Mouse (Mus musculus) embryo, embryonic 11.5 days (tissue): ENCODE results near the gene Kif20b.

Experiments used
- DNase-seq: peaks from one replicate; pipeline ENCODE4 v3.0.0-alpha.2; 2012; ENCODE audit warnings: low read depth, low spot score

Kif20b gene

GRCm38 (mm10) chr19:34920066-34920465 lies 2.1 kb upstream of the Kif20b start:
- no peak for DNase-seq

GRCm38 (mm10) chr19:34920531-34920930 lies 1.6 kb upstream of the Kif20b start:
- no peak for DNase-seq

- DNase-seq, result no peak
Measured at GRCm38 (mm10) chr19:34921253-34921651, 909 bp upstream of the Kif20b start.

- no peak for DNase-seq
Measured at GRCm38 (mm10) chr19:34922603-34922963, 422 bp downstream of the Kif20b start.

GRCm38 (mm10) chr19:34947206-34947605 lies 25.0 kb downstream of the Kif20b start:
- no peak for DNase-seq

- no peak for DNase-seq
Measured at GRCm38 (mm10) chr19:34953842-34954541, 31.8 kb downstream of the Kif20b start.

GRCm38 (mm10) chr19:34959369-34959768 lies 37.2 kb downstream of the Kif20b start:
- no peak for DNase-seq

GRCm38 (mm10) chr19:34984742-34985141 lies 62.6 kb downstream of the Kif20b start:
- DNase-seq, result no peak

- no peak for DNase-seq
Measured at GRCm38 (mm10) chr19:34990443-34990842, 68.3 kb downstream of the Kif20b start.

GRCm38 (mm10) chr19:34992969-34993527 lies 70.9 kb downstream of the Kif20b start:
- peak; percentile 35 for DNase-seq

- DNase-seq, result no peak
Measured at GRCm38 (mm10) chr19:35015058-35015457, 92.9 kb downstream of the Kif20b start.

GRCm38 (mm10) chr19:35017474-35018208 lies 95.5 kb downstream of the Kif20b start:
- DNase-seq, result no peak

- DNase-seq, result no peak
Measured at GRCm38 (mm10) chr19:35018209-35018581, 96.0 kb downstream of the Kif20b start.
